Mouse (Mus musculus) gastrocnemius, adult 8-10 months (tissue): ENCODE data around the gene Gja10. TPM values are rescaled to one million over a fixed set of nuclear protein-coding genes. Genes with fewer than 3 reads are reported as not detected.

Experiments
- DNase-seq, 2 experiments: peaks; one replicate each; pipeline ENCODE4 v3.0.0; 2022; ENCODE audit warnings: low spot score in 2 of 2
- total RNA-seq, 4 experiments: library from RNA; stranded (reverse); gene quantifications; 2 replicates each; pipeline ENCODE4 v1.2.4; 2022

Gja10 gene
- not detected for total RNA-seq

DNA sequence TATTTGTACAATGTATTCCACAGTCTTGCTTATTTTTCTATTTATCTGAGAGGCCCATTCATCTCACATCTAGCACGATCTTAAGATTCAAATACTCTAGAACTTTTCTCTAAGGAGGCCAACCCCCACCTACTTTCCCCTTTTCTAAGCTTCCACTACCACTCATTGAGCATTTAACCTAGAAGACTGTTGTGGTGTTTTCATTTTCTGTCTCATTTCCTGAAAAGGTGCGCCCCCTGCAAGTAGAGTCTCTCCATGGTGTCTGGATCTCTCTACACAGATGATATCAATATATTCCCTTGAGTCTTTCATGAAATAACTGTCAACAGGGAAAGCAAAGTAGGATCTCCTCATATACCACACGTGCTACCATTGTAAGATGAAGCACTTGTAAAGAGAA lies at the start of gene Gja10:
Gene Gja10 (minus strand): TSS at position 101 of the 400 bp plus-strand sequence.
- no peak for DNase-seq

- DNase-seq, result no peak
Observed at GRCm38 (mm10) chr4:32651669-32652068, 49.1 kb upstream of the Gja10 start.

DNA sequence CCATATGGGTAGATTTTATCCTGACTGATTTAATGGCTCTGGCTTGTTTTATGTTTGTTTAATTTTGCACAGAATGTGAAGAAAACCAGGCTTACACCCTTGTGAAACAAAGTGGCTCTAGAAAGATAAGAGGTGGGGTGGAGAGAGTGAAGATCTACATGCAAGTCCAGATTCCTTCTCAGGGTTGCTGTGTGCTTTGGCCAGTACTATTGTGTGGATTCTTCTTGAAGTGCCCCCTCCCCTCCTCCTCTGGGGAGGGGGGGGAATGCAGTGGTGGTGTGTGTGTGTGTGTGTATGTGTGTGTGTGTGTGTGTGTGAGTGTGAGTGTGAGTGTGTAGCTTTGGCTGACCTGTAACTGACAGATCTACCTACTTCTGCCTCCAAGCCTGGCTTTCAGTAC lies 19.1 kb upstream of the Gja10 start:
- no peak for DNase-seq

GRCm38 (mm10) chr4:32615034-32615881 lies 12.7 kb upstream of the Gja10 start, which contains the start of gene Casp8ap2:
TSS of gene Casp8ap2 (plus strand) at chr4:32615451.
- peak; percentile 99 for DNase-seq

DNA sequence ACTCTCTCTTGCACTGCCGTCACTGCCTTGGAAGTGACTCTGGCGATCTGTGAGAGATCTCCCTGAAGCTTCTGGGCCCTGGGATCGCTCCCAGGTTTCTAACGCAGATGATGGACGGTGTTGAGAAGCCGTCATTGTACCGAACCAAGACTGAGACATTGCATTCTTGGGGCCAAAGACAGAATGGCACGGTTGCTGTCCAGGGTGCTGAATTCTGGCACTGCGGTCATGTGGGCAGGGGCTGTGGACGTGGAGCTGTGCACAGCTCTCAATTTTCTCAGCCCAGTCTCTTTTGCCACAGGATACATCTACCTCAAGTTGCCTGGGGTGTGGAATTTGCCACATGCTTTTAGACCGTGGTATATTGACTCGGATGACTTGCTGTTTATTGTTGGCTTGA lies 1.4 kb downstream of the Gja10 start:
- DNase-seq, result no peak

- DNase-seq, result no peak
Observed at GRCm38 (mm10) chr4:32588237-32588636, 14.3 kb downstream of the Gja10 start.

GRCm38 (mm10) chr4:32587543-32587942 lies 15.0 kb downstream of the Gja10 start:
- no peak for DNase-seq

DNA sequence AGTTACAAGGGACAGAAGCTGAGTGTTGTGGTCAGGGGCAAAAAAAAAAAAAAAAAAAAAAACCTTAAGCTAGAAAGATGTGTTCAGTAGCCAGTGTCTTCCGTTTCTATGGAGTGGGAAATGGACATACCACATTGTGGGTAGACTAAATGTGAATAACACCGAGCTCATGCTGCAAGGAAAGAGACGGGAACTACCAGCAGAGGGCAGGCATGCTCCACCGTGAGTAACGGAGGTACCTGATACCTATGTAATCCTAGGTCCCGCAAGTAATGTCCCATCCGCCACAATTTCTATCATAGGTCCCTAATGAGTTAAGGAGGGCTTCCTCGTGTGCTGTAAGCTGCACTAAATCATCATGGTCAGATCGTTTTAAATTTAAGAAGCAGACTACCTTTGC lies 16.0 kb downstream of the Gja10 start:
- no peak for DNase-seq

DNA sequence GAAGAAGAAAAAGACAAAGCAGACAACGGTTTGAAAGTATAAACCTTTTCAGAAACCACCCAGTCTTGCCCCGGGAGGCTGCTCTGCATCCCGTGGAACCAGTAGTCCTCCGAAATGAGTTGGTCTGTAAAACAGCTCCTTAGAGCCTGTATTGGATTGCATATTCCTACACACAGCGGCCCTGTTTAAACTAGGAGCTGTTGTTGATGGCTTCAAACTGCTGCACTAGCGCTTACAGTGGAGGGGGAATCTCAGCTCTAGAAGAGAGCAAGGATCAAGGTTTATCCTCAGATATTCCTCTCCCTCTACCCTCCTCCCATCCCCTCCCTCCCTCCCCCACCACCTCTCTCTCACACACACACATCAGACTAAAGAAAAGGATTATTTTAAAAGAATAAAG lies 18.4 kb downstream of the Gja10 start:
- no peak for DNase-seq

- no peak for DNase-seq
Observed at GRCm38 (mm10) chr4:32579850-32580249, 22.7 kb downstream of the Gja10 start.

- DNase-seq, result no peak
Observed at GRCm38 (mm10) chr4:32575165-32575564, 27.4 kb downstream of the Gja10 start.

- DNase-seq, result no peak
Observed at GRCm38 (mm10) chr4:32574604-32575003, 28.0 kb downstream of the Gja10 start.

- DNase-seq, result no peak
Observed at GRCm38 (mm10) chr4:32573586-32573985, 29.0 kb downstream of the Gja10 start.

DNA sequence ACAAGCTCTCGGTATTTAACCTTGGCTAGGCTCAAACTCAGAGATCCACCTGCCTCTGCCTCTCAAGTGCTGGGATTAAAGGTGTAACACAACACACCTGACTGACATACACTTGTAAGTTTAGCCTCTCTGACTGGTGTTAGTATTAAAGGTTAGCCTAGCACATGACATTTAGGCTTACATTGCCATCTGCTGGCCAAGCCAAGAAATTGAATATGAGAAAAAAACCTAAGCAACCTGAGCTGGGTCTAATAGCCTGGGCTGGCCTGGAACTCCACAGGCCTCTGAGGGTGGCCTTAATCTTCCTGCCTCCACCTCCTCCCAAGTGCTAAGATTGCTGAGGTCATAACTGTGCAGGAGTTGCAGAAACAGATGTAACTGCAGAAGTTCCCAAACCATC lies 30.4 kb downstream of the Gja10 start:
- DNase-seq, result no peak

DNA sequence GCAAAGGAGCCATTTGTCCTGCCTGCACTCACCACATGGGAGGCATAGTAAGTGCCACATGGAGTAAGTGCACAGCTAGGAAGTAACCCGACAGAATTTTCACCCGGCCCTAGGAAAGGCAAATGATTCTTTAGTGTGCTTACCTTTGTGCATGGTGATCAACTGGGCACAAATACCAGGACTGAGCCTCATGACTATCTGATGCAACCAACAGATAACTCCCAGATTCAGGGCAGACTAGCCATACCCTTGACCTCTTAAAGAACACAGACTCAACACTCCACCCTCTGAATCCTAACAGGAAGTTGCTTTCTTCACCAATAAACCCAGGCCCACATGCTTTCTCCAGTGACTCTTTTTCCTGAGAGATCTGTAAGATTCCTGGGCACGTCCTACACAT lies 31.1 kb downstream of the Gja10 start:
- DNase-seq, result no peak

DNA sequence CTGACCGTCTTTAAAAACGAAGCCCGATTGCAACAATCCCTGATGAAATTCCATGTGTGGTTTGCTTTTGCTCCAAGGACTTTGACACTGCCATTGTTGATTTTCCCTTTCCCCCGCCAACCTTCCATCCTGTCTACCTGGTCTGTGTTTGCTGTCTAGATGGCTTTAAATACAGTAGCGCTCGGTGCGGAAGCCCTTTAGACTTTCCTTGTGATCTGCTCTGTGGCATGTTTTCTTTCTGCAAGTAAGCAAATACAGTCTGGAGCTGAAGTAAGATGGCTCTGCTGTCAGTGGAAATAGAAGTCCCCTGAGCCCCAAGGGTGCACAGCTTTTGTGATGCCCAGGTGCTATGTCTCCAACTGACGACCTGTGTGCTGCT lies 31.6 kb downstream of the Gja10 start:
- DNase-seq, result no peak

DNA sequence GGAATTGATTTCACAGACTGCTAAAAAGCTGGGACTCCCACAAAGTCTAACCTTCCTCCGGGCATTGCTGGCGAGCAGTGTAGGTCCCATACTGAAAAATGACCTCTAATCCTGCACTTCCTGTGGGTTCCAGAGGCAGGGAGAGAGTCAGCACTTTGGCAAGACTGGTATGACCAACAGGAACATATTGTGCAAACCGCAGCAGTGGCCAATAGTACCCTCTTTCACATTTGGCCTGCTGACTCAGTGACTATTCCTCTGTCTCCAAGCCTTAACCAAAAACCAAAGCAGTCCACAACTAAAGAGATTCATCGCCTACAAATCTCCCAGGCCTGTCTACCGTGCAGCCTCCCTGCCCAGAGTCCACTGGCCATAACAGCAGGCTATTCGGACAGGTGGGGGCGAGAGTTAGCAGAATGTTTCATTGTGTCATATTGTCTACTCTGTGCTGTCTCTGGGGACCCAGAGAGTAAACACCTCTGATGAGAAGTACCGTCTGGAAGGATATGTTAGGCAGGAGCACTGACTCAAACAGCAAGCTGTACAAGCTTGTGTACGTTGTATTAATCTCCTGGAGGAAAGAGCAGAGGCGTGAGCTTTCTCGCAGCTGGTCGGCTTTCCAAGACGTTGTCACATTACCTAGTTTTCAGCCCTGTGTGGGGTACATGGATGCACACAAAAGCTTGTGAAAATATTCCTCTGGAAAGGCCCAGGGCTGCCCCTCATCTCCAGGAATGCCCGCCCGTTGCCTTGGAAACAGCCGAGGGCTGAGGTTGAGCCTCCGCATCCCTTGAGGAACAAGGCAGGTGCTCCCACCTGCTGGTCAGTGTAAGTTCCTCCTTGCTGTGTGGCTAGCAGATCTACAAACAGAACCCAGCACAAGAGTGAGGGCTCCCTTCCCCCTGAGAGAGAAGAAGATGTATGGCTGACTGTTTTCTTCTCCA lies 32.3 kb downstream of the Gja10 start:
- DNase-seq, result no peak

- no peak for DNase-seq
Observed at GRCm38 (mm10) chr4:32569054-32569453, 33.5 kb downstream of the Gja10 start.

GRCm38 (mm10) chr4:32564918-32565317 lies 37.6 kb downstream of the Gja10 start:
- no peak for DNase-seq

GRCm38 (mm10) chr4:32564416-32564815 lies 38.1 kb downstream of the Gja10 start:
- no peak for DNase-seq

DNA sequence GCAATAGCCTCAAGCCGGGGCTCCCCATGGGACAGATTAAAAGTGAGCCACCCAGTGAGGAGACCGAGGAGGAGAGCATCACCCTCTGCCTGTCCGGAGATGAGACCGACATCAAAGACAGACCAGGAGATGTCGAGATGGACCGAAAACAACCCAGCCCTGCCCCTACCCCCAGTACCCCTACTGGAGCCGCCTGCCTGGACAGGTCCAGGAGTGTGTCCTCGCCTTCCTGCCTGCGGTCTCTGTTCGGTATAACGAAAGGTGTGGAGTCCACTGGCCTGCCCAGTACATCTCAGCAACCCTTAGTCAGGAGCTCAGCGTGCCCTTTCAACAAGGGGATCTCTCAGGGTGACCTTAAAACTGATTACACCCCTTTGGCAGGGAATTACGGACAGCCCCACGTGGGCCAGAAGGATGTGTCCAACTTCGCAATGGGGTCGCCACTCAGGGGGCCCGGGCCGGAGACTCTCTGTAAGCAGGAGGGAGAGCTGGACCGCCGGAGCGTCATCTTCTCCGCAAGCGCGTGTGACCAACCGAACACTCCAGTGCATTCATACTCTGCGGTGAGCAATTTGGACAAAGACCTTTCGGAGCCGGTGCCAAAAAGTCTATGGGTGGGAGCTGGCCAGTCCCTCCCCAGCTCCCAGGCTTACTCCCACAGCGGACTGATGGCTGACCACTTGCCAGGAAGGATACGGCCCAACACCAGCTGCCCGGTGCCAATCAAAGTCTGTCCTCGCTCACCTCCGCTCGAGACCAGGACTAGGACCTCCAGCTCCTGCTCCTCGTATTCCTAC lies 40.0 kb downstream of the Gja10 start:
- DNase-seq, result no peak
